Mouse (Mus musculus) yolk sac, embryonic 10.5 days (tissue): Measurements from ENCODE around the gene Sgms1.

Source experiments
- DNase-seq: peaks from one replicate; pipeline ENCODE4 v3.0.0-alpha.2; 2017; ENCODE audit warnings: low spot score

Gene Sgms1

GRCm38 (mm10) chr19:32389001-32389871 is at the start of gene Sgms1:
Gene Sgms1 (minus strand): TSS chr19:32389714.
- peak; percentile 95 for DNase-seq

DNA sequence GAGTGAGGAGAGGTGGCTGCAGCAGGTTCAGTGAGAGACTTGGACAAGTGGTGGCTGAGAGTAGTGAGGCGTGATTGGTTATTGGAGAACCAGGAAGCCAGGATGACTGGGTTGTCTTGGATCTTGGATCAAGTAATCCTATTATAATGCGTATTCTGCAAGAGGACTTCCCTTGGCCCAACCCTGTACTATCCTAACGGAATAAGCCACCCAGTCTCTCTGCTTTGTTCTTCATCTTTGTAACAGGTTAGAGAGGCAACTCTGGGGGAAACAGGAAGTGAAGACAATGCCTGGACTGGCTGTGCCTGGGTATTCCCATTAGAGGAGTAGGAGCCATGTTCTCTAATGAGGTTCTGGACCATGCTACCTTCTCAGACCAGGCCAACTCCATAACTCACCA is 36.3 kb upstream of the Sgms1 start:
- DNase-seq: no peak

DNA sequence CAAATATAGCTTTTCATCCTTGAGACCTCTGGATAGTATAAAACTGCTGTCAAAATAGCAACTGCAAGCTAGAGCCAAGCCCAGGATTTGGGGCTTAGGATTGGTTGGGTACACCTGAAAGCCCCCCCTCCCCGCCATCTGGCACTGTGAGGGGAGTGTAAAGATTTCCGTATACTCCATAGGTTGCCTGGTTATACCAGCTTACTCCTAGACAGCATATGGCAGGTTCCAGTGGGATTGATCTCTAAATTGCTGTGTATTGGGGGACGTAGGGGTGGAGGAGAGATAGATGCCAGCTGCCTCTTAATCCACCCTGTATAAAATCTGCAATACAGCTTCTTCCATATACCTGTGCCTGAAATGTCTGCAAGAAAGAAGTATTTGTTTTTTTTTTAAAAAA is 35.2 kb upstream of the Sgms1 start:
- no peak for DNase-seq

GRCm38 (mm10) chr19:32419069-32419468 is 29.6 kb upstream of the Sgms1 start:
- no peak for DNase-seq

DNA sequence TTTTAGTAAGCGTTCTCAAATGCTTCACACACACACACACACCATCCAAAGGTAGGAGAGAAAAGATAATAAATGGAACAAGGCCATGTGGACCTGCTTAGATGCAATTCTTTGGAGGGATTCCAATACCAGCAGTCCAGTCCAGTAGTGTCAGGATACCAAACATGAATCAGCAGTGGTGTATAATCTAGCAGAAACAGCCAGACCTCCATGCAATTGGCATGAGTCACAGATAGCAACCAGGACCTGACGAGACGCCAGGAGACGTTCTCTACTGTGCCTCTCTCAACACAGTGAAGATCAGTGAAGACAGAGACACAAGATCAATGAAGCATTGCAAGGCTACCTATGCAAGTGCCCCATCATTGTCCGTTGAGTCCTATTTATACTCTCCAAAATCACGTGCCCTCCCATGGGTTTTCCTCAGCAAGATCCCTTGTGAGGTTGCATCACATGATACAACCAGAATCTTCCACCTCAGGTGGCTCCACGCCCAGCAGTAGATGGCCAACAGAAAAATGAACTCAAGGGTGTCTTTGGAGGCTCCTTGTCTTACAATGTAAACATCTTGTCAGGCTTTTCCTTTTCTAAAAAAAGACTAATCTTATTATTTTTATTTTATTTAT is 27.3 kb upstream of the Sgms1 start:
- DNase-seq: no peak

- DNase-seq: no peak
Measured at GRCm38 (mm10) chr19:32409603-32410360, 20.3 kb upstream of the Sgms1 start.

DNA sequence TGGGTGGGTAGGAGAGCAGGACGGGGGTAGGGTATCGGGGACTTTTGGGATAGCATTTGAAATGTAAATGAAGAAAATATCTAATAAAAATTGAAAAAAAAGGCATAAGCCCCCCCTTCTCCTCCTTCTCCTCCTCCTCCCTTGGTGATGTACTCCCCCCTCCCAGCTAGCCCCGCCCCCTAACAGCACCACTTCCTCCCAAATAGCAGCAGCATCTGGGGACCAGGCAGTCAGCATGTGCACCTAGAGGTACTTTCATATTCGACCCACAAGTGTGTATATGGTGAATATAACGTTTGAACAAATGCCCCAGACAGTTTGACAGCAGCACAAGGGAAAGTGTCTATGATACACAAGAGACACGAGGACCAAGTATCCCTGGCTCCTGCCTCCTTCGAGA is 17.2 kb upstream of the Sgms1 start:
- no peak for DNase-seq

GRCm38 (mm10) chr19:32404386-32404785 is 14.9 kb upstream of the Sgms1 start:
- no peak for DNase-seq

DNA sequence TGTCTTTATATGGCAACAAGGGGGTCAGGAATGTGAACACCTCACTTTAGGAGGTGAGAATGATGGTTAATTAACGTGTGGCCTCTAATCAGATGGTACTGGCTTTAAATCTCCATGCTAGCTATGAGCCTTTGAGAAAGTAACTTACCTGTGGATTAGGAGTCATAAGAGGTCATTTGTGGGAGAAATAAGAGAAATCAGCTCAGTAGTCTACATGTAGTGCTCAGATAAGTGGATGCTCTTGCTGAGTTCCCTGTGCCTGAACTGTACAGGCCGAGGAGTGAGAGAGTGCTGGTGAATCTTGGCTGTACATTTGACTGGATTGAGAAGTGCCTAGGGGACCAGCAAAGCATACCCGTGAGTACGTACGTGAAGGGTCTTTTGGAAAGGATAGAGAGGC is 14.3 kb upstream of the Sgms1 start:
- DNase-seq: no peak

DNA sequence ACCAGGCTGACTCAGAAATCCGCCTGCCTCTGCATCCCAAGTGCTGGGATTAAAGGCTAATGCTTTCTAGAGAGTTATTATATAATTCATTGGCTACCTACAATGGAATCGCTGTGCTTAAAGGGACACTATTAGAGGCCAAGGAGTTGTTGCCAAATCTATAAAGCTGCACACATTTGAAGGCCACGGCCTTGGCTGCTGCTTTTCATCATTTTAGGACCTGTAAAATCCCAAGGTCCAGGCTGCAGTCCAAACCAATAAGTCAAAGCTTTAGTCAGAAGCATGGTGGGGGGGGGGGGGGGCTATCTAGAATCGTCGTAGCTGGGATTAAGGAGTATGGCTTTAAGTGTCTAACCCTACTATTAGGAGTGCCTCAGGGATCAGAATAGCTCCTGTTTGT is 9.0 kb upstream of the Sgms1 start:
- no peak for DNase-seq

- no peak for DNase-seq
Measured at GRCm38 (mm10) chr19:32396303-32396702, 6.8 kb upstream of the Sgms1 start.

- no peak for DNase-seq
Measured at GRCm38 (mm10) chr19:32394825-32395224, 5.3 kb upstream of the Sgms1 start.

- no peak for DNase-seq
Measured at GRCm38 (mm10) chr19:32393758-32394450, 4.4 kb upstream of the Sgms1 start.

GRCm38 (mm10) chr19:32393092-32393745 is 3.7 kb upstream of the Sgms1 start:
- no peak for DNase-seq

DNA sequence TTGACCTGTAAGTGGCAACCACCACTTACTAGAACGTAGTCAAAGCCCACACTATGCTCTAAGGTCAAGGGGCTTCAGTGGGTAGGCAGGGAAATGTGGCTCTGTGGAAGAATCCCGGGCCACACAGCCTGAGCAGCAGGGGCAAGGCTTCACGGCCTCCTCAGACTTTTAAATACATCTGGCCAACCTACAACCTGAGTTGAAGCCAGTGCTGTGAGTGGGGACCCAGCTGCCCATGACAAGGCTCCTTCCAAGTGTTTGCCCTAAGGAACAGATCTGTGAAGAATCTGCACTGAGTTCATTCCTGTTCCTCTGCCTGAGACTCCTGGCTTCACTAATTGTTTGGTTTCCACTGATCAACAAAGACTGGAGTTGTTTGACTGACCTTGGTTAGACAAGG is 1.9 kb upstream of the Sgms1 start:
- DNase-seq: no peak

DNA sequence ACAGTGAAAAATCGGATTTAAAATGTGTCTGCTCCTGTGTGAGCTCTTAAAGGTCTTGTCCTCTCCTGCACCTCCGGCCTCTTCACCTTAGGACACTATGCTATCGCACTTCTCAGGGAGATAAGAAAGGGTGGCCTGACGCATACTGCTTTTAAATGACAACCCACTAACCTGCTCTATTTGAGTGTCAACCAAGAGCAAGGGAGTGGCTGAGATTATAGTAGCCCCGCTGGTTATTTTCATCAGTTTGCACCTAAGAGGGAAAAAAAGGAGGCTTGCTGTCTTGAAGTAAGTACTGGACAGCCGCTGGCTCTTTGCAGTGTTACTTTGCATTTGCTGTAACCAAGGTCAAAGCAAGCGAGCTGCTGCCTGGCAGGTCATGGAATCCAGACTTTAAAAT is 602 bp upstream of the Sgms1 start:
- peak; percentile 63 for DNase-seq

DNA sequence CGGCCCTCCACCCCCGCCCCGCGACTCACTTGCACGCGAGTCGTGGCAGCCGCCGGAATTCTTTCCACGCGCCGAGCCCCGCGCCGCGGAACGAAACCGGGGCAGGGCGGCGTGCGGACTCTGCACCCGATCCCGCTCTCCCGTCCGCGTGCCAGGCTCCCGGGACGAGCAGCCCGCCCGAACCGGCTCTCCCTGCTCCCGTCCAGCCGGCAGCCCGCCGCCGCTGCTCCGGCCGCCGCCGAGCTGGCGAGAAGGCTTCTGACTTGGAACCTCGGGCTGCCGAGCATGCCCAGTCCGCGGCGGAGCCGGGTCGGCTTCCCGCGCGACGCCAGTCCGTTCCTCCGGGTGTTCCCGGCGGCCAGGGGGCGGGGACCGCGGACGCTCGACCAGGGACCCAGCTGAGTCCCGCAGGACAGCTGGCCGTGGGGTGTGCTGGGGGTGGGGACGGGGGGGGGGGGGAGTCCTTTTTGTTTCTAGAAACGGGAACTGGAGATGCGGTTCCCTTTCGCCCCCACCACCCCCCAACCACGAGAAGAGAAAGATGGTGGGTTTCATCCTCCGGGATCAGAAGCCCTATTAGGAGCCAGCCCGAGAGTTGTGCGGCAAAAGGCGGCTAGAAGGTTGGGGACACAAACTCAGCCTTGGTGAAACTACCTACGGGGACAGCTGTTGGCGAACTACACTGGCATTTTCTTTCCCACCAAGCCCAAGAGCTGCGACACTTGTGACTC is 1.2 kb downstream of the Sgms1 start:
- DNase-seq: peak; percentile 94

DNA sequence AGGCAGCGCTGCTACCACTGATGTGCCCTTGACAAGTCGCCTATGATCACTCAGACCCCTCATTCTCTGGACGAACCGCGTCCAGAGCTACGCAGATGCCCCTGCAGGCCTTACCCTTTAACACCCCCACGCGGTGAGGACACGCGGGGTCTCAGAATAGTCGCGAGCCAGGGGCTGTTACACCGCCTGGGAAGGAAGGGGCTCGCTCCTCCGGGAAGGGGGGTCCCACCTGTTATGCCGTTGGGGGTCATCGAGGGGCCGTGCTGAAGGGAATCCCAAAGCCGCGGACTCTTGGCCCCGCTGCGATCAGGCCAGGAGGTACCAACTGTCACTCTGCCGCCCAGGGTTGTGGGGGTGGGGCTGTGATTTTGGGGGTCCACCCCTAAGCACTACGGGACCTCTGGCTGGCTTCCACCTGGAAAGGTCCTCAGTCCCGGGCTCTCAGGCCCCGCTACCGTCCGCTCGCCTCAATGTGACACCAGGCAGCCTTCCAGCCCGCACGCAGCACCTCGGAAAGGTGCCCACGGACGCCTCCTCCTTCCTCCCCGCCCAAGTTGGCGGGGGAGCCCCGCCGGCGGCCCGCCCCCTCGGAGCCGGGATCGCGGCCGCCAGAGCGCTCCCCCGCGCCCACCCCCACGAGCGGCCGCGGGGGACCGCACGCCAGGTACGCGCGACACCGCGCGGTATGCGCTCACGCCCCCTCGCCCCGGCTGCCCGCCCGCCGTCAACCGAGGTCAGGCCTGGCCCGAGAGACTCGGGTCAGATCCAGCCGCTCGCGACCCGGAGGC is 1.9 kb downstream of the Sgms1 start:
- DNase-seq: peak; percentile 36

DNA sequence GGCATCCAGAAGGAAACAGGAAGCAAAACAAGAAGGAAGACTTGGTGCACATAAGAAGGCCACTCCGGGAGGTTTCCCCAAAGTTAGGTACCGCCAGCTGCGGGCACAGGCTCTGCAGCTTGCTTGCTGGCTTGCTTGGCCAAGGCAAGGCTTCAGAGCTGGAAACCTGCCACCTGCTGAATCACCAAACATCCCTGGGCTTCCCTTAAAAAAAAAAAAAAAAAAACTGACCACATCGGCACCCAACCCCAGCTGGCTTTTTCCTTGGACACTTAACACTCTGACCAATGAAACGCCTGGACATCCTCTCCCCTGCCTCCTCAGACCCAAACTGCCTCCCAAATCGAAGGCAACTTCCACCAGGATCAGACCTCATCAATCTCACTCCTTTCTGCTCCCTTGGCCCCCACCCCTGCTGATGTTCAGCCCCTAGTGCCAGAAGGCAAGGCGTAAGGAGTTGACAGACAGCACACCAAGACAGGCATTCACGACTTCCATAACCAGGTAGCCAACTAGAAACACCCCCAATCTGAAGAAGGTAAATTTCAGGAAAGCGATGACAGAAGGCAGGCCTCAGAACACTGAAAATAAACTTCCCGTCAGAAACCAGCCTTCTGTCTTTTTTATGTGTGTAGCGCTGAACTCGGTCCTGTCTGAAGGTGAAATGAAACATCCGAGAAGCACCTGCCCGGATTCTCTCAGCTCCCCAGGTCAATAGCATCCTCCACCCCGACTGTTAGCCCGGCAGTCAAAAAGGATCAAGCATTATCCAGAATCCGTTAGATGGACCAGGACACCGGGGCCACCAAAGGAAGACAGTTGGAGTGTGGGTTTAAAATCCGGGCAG is 2.7 kb downstream of the Sgms1 start:
- DNase-seq: no peak
